Mouse (Mus musculus): Measurements from ENCODE around the gene Gm12216. TPM values are rescaled to one million over a fixed set of nuclear protein-coding genes. Genes with fewer than 3 reads are reported as not detected.
A peak's percentile ranks its signal among the peaks of the same experiment; 100 is the strongest.
"Not testable (repeated sequence)": the region's sequence is repeated elsewhere in the genome, so short reads cannot be mapped to it uniquely, and the experiment has no call there.

The Gm12216 gene
- 0.41 TPM in 1 of 2 replicates, not detected in the other for polyA plus RNA-seq (2016; fragmentation: Nextera tagmentation; extraction: Ambion mirVana)

DNA sequence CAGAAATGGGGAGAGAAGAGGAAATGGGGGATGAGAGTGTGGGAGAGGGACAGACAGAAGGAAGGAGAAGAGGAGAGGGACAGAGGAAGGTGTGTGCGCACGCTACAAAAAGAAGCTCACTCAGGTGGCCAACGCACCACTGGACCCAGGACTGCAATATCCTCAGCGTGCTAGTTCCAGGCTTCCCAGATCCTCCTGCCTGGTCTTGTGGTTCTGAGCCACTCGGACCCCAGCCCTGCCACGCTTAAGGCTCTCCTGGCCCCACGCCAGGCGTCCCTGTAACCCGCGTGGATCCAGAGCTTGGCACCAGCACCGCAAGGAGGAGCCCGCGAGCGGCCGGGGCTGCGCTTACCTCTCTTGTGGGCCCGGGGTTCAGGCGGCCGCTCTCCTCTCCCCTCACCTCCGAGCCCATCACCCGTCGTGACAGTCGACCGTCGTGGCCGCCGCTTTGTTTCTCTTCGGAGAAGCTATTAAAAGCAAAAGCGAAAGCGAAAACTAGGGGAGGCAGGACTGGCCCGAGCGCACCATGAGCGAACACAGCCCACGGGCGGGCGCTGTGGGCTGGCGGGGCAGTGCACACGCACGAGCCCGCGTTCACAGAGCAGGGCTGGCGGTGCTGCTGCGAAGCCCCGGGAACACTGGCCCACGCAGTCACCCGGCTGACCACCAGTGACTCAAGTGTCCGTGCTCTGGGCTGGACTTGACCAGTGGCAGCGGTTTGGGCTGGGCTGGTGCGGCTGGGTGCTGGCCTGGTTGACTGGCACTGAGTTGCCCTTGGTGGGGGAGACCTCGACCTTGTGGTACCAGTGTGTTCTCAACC is at the start of gene Gm12216:
Gm12216 (minus strand) TSS at position 496 of the 820 bp plus-strand sequence.
- H3K27ac ChIP-seq: peak within 1 kb of the TSS; percentile 59; the same call in 1 of the 2 replicates
- H3K36me3 ChIP-seq; H3K9me3 ChIP-seq (replicated peaks); H3K4me1 ChIP-seq: not testable (repeated sequence)
- peak; percentile 55 for DNase-seq (ENCODE audit: low spot score)
- 14% methylated on average over 46 of the region's 50 CpGs for WGBS
- peaks cover 14% of the 10 kb centered on the region for H3K27me3 ChIP-seq (ENCODE audit: low read depth, poor library complexity, severe bottlenecking)
- peak within 1 kb of the TSS; percentile 53 for H3K4me3 ChIP-seq

DNA sequence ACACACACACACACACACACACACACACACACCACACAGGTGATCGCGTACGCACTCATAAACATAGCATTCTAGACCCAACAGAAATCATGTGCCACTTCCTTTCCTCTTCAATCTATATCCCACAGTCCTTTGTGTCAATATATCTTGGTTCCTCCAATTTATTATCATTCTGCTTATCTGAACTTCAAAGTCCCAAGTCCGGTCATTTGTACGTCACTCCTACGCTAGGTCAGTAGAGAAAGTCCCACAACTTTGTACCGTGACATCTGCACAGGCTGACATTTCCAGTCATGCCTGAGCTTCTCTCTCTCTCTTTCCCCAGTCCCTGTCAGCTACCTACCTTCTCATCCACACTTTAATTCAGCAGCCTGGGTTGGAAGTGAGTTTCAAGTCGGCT is 49.6 kb upstream of the Gm12216 start:
- no peak for DNase-seq (ENCODE audit: low spot score)
- WGBS: 91% methylated on average over 8 of the region's 8 CpGs
- H3K4me1 ChIP-seq: peaks cover 11% of the 10 kb centered on the region
- H3K27ac ChIP-seq: no peak overlapping the region
- H3K36me3 ChIP-seq: no peaks in the 10 kb centered on the region
- H3K27me3 ChIP-seq (ENCODE audit: low read depth, poor library complexity, severe bottlenecking): no peaks in the 10 kb centered on the region
- H3K4me3 ChIP-seq: no peak overlapping the region
- H3K9me3 ChIP-seq (replicated peaks): no peaks in the 10 kb centered on the region

DNA sequence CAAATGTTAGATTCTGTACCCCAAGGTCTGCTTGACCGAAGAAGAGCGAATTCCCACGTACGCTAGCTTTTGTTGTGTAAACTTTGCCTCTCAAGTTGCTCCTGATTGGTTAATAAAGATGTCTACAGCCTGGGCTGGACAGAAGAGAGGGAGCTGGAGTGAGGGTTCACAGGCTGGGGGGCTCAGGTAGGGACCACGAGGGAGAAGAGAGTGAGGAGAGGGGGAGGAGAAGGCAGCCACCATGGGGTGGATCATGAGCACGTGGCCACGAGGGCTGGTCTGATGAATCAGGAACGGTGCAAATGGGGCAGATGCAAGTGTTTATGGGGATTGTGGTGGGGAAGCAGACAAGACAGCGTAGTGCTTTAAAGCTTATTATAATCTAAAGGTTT is 45.5 kb upstream of the Gm12216 start:
- no peaks in the 10 kb centered on the region for H3K36me3 ChIP-seq
- DNase-seq (ENCODE audit: low spot score): no peak
- peaks cover 16% of the 10 kb centered on the region for H3K4me1 ChIP-seq
- H3K27me3 ChIP-seq (ENCODE audit: low read depth, poor library complexity, severe bottlenecking): no peaks in the 10 kb centered on the region
- WGBS: 83% methylated on average over 9 of the region's 9 CpGs
- H3K9me3 ChIP-seq (replicated peaks): no peaks in the 10 kb centered on the region
- H3K27ac ChIP-seq: peak overlapping the region; percentile 64; the same call in 1 of the 2 replicates
- H3K4me3 ChIP-seq: no peak overlapping the region

DNA sequence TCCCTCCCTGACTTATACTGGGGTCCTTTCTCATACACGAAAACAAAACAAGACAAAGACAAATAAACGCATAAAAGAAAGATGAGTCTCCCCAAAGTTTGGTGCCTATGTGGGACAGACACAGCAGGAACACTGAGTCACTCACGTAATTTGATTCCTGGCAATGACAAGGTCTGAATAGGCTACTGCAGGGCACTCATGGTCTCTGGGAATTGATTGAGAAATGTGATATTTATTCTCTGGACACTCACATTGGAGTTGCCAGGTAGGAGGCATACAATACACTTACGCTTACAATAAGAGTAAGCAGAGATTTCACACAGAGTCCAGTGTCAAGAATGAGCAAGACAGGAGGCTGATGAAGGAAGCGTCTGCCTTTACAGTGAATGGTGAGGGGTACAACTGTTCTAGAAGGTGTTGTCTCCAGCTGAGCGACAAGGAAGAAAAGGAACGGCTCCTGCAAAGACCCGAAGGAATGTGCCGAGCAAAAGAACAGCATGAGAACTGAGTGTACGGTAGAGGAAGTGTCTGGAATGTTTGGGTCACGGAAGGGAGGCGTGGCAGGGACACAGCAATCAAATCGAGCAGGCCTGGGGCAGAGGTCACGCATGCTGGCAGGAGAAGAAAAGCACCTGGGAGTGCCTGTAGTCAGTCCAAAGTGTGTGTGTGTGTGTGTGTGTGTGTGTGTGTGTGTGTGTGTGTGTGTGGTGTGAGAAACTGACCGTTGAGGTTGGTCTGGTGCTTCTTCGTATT is 44.9 kb upstream of the Gm12216 start:
- Histone ChIP-seq H3K36me3 (no peaks in the 10 kb centered on the region), H3K27me3 (ENCODE audit: low read depth, poor library complexity, severe bottlenecking) (no peaks in the 10 kb centered on the region), H3K4me3 (peak overlapping the region; percentile 1; the same call in 1 of the 2 replicates), H3K9me3 (replicated peaks) (no peaks in the 10 kb centered on the region), H3K4me1 (peaks cover 16% of the 10 kb centered on the region), H3K27ac (peak overlapping the region; percentile 64)
- peak; percentile 55 for DNase-seq (ENCODE audit: low spot score)
- 47% methylated on average over 16 of the region's 16 CpGs for WGBS

DNA sequence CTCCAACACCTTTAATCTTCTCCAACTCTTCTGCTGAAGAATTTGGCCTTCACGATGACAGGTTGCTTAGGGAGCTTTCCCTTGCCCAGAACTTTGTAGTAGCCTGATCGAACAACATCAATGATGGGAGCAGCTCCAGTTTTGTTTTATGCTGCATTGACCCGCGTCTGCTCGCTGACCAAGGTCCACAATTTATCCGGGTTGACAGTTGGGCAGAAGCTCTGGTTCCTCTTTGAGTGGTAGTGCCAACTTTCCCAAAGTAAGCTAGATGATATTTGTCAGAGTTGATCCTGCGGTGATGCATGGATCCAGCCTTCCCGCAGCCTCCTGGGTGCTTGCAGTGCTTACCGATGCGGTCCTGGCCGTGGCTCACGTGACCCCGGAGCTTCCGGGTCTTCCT is 43.7 kb upstream of the Gm12216 start:
- WGBS: 92% methylated on average over 14 of the region's 14 CpGs

DNA sequence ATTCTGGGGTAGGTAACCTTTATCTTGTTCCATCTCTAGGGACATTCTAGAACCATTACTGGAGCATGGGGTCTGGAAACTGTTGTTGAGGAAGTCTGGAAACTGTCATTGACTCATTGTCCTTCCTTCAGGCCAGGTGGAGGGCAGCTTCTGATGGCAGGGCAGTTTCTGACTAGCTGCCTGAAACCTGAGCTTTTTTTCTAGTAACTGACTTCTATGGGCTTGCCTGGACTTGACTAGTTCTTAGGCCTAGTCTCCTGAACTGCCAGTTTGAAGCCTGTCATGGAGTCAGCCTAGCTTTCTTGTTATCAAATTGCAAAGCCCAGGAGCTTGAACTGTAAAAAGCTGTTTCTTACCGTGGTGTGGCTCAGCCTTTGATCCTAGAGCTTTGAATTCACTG is 41.9 kb upstream of the Gm12216 start:
- no peak overlapping the region for H3K27ac ChIP-seq
- WGBS: 62% methylated on average over 1 of the region's 1 CpGs
- H3K27me3 ChIP-seq (ENCODE audit: low read depth, poor library complexity, severe bottlenecking): no peaks in the 10 kb centered on the region
- no peak for DNase-seq (ENCODE audit: low spot score)
- no peak overlapping the region for H3K4me3 ChIP-seq
- H3K36me3 ChIP-seq: no peaks in the 10 kb centered on the region
- peaks cover 16% of the 10 kb centered on the region for H3K4me1 ChIP-seq
- no peaks in the 10 kb centered on the region for H3K9me3 ChIP-seq (replicated peaks)

More for the DNA sequence above, 43.7 kb upstream of the Gm12216 start:
- Histone ChIP-seq H3K9me3 (replicated peaks) (no peaks in the 10 kb centered on the region), H3K36me3 (no peaks in the 10 kb centered on the region), H3K4me3 (no peak overlapping the region), H3K27ac (no peak overlapping the region), H3K4me1 (peaks cover 16% of the 10 kb centered on the region), H3K27me3 (ENCODE audit: low read depth, poor library complexity, severe bottlenecking) (no peaks in the 10 kb centered on the region)
- DNase-seq (ENCODE audit: low spot score): no peak

DNA sequence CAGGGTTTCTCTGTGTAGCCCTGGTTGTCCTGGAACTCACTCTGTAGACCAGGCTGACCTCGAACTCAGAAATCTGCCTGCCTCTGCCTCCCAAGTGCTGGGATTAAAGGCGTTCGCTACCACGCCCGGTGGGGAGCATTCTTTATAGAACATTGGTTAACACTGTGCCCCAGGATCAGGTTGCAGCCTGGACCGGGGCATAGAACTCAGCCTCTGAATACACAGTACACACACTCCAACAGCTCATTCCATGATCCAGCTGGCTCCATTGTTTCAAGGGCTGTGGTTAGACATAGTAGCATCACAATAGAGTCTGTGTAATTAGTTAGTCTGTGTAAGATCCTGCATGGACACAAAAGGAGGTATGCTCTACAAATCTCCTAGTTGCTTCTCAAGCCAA is 40.9 kb upstream of the Gm12216 start:
- peaks cover 16% of the 10 kb centered on the region for H3K4me1 ChIP-seq
- H3K4me3 ChIP-seq: no peak overlapping the region
- H3K27me3 ChIP-seq (ENCODE audit: low read depth, poor library complexity, severe bottlenecking): no peaks in the 10 kb centered on the region
- DNase-seq (ENCODE audit: low spot score): no peak
- no peak overlapping the region for H3K27ac ChIP-seq
- no peaks in the 10 kb centered on the region for H3K9me3 ChIP-seq (replicated peaks)
- H3K36me3 ChIP-seq: no peaks in the 10 kb centered on the region
- 92% methylated on average over 6 of the region's 6 CpGs for WGBS

DNA sequence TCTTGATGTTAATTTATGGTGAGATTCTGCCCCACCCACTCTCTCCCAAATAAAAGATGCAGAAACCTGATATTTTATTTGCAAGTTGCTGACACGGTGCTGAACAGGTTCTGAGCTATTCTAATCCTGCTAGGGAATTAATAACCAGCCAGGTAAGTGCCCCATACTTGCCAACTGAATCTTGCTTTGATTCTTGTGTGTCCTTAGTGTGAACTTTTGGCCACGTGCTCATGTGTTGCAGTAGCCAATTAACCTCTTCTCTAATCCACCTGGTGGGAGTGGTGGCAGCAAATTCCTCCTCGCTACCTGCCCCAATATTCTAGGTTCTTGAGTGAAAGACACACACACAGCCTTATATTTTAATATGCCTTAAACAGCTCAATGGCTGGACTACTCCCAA is 39.9 kb upstream of the Gm12216 start:
- Histone ChIP-seq H3K27me3 (ENCODE audit: low read depth, poor library complexity, severe bottlenecking) (no peaks in the 10 kb centered on the region), H3K27ac (no peak overlapping the region), H3K9me3 (replicated peaks) (no peaks in the 10 kb centered on the region), H3K4me1 (peaks cover 8% of the 10 kb centered on the region), H3K36me3 (no peaks in the 10 kb centered on the region), H3K4me3 (no peak overlapping the region)
- WGBS: 60% methylated on average over 3 of the region's 3 CpGs
- no peak for DNase-seq (ENCODE audit: low spot score)

DNA sequence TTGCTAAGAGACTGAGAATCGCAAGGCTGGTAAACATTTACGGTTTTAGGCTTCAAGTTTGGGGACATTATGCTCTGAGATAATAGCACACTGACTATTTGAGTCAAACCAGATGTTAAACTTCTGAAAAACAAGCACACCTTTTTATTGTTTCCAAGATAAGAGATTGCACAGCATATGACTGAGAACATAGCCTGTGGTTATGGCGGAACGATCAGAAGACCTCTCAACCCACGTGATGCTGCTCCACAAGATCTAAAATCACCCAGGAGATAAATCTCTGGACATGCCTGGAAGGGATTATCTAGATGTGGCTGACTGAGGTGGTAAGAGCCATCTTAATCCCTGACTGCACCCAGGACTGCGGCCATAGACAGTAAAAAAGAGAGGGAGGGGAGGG is 37.9 kb upstream of the Gm12216 start:
- no peak overlapping the region for H3K4me3 ChIP-seq
- H3K27me3 ChIP-seq (ENCODE audit: low read depth, poor library complexity, severe bottlenecking): no peaks in the 10 kb centered on the region
- DNase-seq (ENCODE audit: low spot score): no peak
- H3K27ac ChIP-seq: no peak overlapping the region
- H3K9me3 ChIP-seq (replicated peaks): no peaks in the 10 kb centered on the region
- H3K36me3 ChIP-seq: no peaks in the 10 kb centered on the region
- 72% methylated on average over 6 of the region's 6 CpGs for WGBS
- H3K4me1 ChIP-seq: no peaks in the 10 kb centered on the region

DNA sequence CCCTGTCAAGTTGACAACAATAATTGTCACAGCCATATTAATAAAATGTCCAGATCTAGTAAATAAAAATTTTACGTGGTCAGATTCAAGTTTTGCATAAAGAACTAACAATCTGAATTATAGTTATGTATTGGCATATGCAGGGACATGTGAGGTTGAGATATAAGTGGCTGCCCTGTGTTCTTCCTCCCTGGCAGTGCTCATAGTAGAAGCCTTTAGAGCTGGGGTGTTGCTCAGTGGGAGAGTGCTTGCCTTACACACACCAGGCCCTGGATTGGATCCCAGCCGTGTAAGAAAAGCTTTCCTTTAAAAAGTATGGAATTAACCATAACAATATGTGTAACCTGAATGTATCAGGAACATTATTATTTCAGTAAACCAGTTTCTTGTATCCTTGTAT is 34.4 kb upstream of the Gm12216 start:
- Histone ChIP-seq H3K4me3 (no peak overlapping the region), H3K36me3 (no peaks in the 10 kb centered on the region), H3K27ac (no peak overlapping the region), H3K9me3 (replicated peaks) (no peaks in the 10 kb centered on the region), H3K27me3 (ENCODE audit: low read depth, poor library complexity, severe bottlenecking) (no peaks in the 10 kb centered on the region), H3K4me1 (peaks cover 18% of the 10 kb centered on the region)
- 69% methylated on average over 2 of the region's 2 CpGs for WGBS
- DNase-seq (ENCODE audit: low spot score): no peak

DNA sequence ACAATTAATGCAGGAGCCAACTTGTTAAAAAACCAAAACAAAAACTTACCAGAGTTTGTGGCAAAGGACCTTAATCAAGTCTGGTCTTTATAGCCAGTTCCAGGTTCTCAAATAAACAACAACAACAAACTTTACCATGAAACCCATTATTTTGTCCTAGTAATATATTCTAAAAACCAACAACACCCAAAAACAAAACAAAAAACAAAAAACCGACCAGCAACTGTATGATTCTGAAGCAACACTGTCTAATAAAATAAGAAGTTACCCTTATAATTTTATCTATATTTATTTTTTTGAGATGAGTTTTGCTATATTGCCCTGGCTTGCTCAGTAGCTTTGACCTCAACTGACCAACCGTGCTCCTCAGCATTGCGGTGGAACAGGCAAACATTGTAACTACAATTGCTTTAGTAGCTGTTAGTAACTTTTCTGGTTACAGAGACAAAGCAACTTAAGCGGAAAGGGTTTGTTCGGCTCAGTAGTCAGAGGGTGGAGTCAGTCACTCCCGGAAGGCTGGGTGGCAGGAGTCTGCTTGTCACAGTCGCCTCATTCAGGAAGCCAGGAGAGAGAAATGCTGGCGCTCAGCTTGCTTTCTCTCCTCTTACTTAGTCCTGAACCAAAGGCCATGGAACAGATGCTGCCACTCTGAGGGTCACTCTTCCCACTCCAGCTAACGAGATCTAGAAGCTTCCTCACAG is 33.8 kb upstream of the Gm12216 start:
- Histone ChIP-seq H3K4me1 (peaks cover 18% of the 10 kb centered on the region), H3K27ac (no peak overlapping the region), H3K36me3 (no peaks in the 10 kb centered on the region), H3K27me3 (ENCODE audit: low read depth, poor library complexity, severe bottlenecking) (no peaks in the 10 kb centered on the region), H3K4me3 (no peak overlapping the region), H3K9me3 (replicated peaks) (no peaks in the 10 kb centered on the region)
- 58% methylated on average over 9 of the region's 9 CpGs for WGBS
- no peak for DNase-seq (ENCODE audit: low spot score)

DNA sequence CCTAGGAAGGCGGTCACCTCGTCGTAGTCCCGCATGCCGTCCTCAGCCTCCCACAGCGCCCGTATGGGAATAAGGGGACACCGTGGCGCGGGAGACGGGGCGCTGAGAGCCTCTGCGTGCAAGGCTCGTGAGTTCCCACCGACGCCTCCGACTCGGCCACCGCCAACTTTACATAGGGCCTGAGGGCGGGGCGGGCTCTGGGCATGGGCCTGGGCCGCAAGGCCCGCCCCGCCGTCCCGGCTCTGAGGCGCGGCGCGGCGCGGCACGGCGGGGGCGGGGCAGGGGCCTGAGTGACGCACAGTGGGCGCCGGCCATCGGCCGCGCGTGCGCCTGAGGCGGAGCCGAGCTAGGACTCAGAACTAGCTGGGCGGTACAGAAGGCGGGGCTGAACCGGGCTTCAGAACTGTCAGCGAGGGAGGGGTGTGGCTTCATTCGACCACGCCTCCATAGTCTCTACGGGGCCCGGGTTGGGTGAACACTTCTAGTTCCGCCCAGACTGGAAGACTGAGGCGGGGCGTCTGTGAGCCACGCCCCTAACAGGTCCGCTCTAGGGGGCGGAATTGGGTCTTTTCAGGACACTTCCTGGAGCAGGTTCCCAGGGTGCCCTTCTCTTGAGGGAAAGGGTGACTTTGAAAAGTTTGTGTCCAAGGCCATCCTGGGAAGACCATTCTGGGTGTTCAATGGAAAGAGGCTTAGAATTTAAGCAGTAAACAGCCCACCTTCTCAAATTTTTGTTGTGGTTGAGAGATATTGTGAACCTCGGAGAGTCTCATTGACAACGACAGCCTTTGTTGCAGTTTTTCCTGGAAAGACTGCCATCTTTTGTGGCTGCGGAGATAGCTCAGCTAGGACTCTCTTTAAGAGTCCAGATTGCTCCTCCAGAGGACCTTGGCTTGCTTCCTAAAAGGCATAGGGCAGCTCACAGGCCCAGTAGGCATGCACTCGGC is 32.7 kb upstream of the Gm12216 start, which contains the start of gene Slc22a5:
Slc22a5 (minus strand) TSS at position 156 of the 947 bp plus-strand sequence.
- Histone ChIP-seq H3K4me3 (peak within 1 kb of the TSS; percentile 70), H3K36me3 (no peaks in the 10 kb centered on the region), H3K27ac (peak within 1 kb of the TSS; percentile 85), H3K27me3 (ENCODE audit: low read depth, poor library complexity, severe bottlenecking) (no peaks in the 10 kb centered on the region), H3K4me1 (peaks cover 21% of the 10 kb centered on the region), H3K9me3 (replicated peaks) (no peaks in the 10 kb centered on the region)
- peak; percentile 93 for DNase-seq (ENCODE audit: low spot score)
- WGBS: 4% methylated on average over 63 of the region's 63 CpGs
